Mouse (Mus musculus) mouse trophoblast stem cell (cell line): ENCODE measurements around the gene Esrrb.

Source experiments
- in situ Hi-C, 2 experiments: fragments of 300-500 bp; cut with MseI, MboI; formaldehyde crosslinking; loops; 2 replicates in 1 of 2; 3 replicates in 1 of 2; pipeline ENCODE4 v1.15.1; 2025

Gene Esrrb

GRCm38 (mm10) chr12:86497126-86497525 is 136.2 kb downstream of the Esrrb start:
- in situ Hi-C loops, result no loop called here

- in situ Hi-C loops, result no loop called here
Measured at GRCm38 (mm10) chr12:86498765-86499164, 137.8 kb downstream of the Esrrb start.

GRCm38 (mm10) chr12:86501728-86502127 is 140.8 kb downstream of the Esrrb start:
- in situ Hi-C loops, result no loop called here

- in situ Hi-C loops, result no loop called here
Measured at GRCm38 (mm10) chr12:86503921-86504320, 143.0 kb downstream of the Esrrb start.

GRCm38 (mm10) chr12:86504321-86504720 is 143.4 kb downstream of the Esrrb start:
- in situ Hi-C loops, result no loop called here

GRCm38 (mm10) chr12:86507741-86508140 is 146.8 kb downstream of the Esrrb start:
- in situ Hi-C loops, result no loop called here

GRCm38 (mm10) chr12:86508313-86508988 is 147.5 kb downstream of the Esrrb start:
- in situ Hi-C loops, result no loop called here

- in situ Hi-C loops, result no loop called here
Measured at GRCm38 (mm10) chr12:86509295-86510279, 148.7 kb downstream of the Esrrb start.

GRCm38 (mm10) chr12:86512335-86512734 is 151.4 kb downstream of the Esrrb start:
- in situ Hi-C loops, result no loop called here

GRCm38 (mm10) chr12:86513596-86513995 is 152.7 kb downstream of the Esrrb start:
- in situ Hi-C loops, result no loop called here

- in situ Hi-C loops, result no loop called here
Measured at GRCm38 (mm10) chr12:86516602-86517001, 155.7 kb downstream of the Esrrb start.

GRCm38 (mm10) chr12:86517721-86518120 is 156.8 kb downstream of the Esrrb start:
- in situ Hi-C loops, result no loop called here

GRCm38 (mm10) chr12:86518746-86519145 is 157.8 kb downstream of the Esrrb start:
- in situ Hi-C loops, result no loop called here

- in situ Hi-C loops, result no loop called here
Measured at GRCm38 (mm10) chr12:86534283-86534682, 173.4 kb downstream of the Esrrb start.

GRCm38 (mm10) chr12:86537799-86538198 is 176.9 kb downstream of the Esrrb start:
- in situ Hi-C loops, result no loop called here

- in situ Hi-C loops, result no loop called here
Measured at GRCm38 (mm10) chr12:86538711-86539110, 177.8 kb downstream of the Esrrb start.

GRCm38 (mm10) chr12:86539511-86539910 is 178.6 kb downstream of the Esrrb start:
- in situ Hi-C loops, result no loop called here

- in situ Hi-C loops, result no loop called here
Measured at GRCm38 (mm10) chr12:86547808-86548207, 186.9 kb downstream of the Esrrb start.

- in situ Hi-C loops, result no loop called here
Measured at GRCm38 (mm10) chr12:86553037-86553436, 192.1 kb downstream of the Esrrb start.

- in situ Hi-C loops, result no loop called here
Measured at GRCm38 (mm10) chr12:86556796-86557517, 196.0 kb downstream of the Esrrb start.

- in situ Hi-C loops, result no loop called here
Measured at GRCm38 (mm10) chr12:86558889-86559288, 198.0 kb downstream of the Esrrb start.

GRCm38 (mm10) chr12:86562705-86563104 is 201.8 kb downstream of the Esrrb start:
- in situ Hi-C loops, result no loop called here
